Mouse (Mus musculus) CH12.LX (cell line): ENCODE measurements around the gene Rhoq. TPM values are rescaled to one million over a fixed set of nuclear protein-coding genes. Genes with fewer than 3 reads are reported as not detected.

Source experiments
- DNase-seq: peaks from one replicate; pipeline ENCODE4 v3.0.0-alpha.2; 2013; ENCODE audit errors: extremely low read depth
- H3K27ac ChIP-seq: 2 replicates; pipeline ENCODE4 v1.5.1; 2012; ENCODE audit warnings: low read depth, mild to moderate bottlenecking, control low read depth, moderate library complexity; ENCODE audit not compliant: insufficient read depth
- H3K27me3 ChIP-seq: replicated peaks from 2 replicates; pipeline ENCODE3; 2012; ENCODE audit warnings: inconsistent platforms
- H3K36me3 ChIP-seq, 2 experiments: replicated peaks in 1 of 2; 2 replicates each; pipeline versions ENCODE3 to v1.6.1; 2012; ENCODE audit warnings: inconsistent platforms in 1 of 2, low read length in 1 of 2, mild to moderate bottlenecking in 1 of 2, mixed read lengths in 1 of 2, moderate library complexity in 1 of 2; ENCODE audit not compliant: control insufficient read depth in 1 of 2, insufficient read depth in 1 of 2
- H3K4me1 ChIP-seq, 2 experiments: 2 replicates each; pipeline ENCODE4 v1.6.1; 2012; ENCODE audit warnings: inconsistent platforms in 1 of 2, moderate library complexity in 1 of 2; ENCODE audit not compliant: insufficient read depth in 2 of 2, control insufficient read depth in 1 of 2
- H3K4me2 ChIP-seq: 2 replicates; pipeline ENCODE4 v1.6.1; 2012; ENCODE audit warnings: low read depth, mild to moderate bottlenecking, control low read depth; ENCODE audit not compliant: poor library complexity, insufficient read depth, severe bottlenecking
- H3K4me3 ChIP-seq, 3 experiments: fragments of 150-350 bp in 1 of 3; sonication (generic) in 1 of 3; replicated peaks in 1 of 3; 2 replicates each; pipeline versions ENCODE3 to v1.5.1; 2011 to 2012; ENCODE audit warnings: low read depth in 2 of 3, low read length in 2 of 3, mild to moderate bottlenecking in 2 of 3, moderate library complexity in 2 of 3, control low read depth in 1 of 3, improper control_type of control experiment in 1 of 3, inconsistent platforms in 1 of 3, mixed read lengths in 1 of 3; ENCODE audit not compliant: poor library complexity in 1 of 3
- H3K79me2 ChIP-seq: replicated peaks from 2 replicates; pipeline ENCODE4 v1.6.1; 2012; ENCODE audit warnings: mild to moderate bottlenecking, moderate library complexity; ENCODE audit not compliant: control insufficient read depth, poor library complexity, insufficient read depth, severe bottlenecking; ENCODE audit errors: extremely low read depth
- H3K9ac ChIP-seq: 2 replicates; pipeline ENCODE4 v1.6.1; 2012; ENCODE audit warnings: low read depth, mild to moderate bottlenecking, control low read depth, moderate library complexity; ENCODE audit not compliant: insufficient read depth
- H3K9me3 ChIP-seq: replicated peaks from 2 replicates; pipeline ENCODE3; 2012; ENCODE audit warnings: low read length, inconsistent platforms, mixed read lengths
- CHD2 ChIP-seq: IDR thresholded peaks from 2 replicates; pipeline ENCODE4 v1.6.1; 2011; ENCODE audit warnings: low read length, improper control_type of control experiment
- EP300 ChIP-seq: IDR thresholded peaks from 2 replicates; pipeline ENCODE4 v1.6.1; 2011; ENCODE audit warnings: low read length, improper control_type of control experiment
- GABPA ChIP-seq: IDR thresholded peaks from 2 replicates; pipeline ENCODE4 v1.6.1; 2012; ENCODE audit warnings: low read depth, low read length, improper control_type of control experiment, inconsistent platforms; ENCODE audit not compliant: insufficient replicate concordance
- HCFC1 ChIP-seq: IDR thresholded peaks from 2 replicates; pipeline ENCODE4 v1.6.1; 2012; ENCODE audit warnings: low read depth, mild to moderate bottlenecking, inconsistent platforms, low read length, improper control_type of control experiment
- IRF4 ChIP-seq: IDR thresholded peaks from 2 replicates; pipeline ENCODE4 v1.6.1; 2014; ENCODE audit warnings: low read depth, mild to moderate bottlenecking, inconsistent platforms, low read length, improper control_type of control experiment
- MAX ChIP-seq: IDR thresholded peaks from 2 replicates; pipeline ENCODE4 v1.6.1; 2011; ENCODE audit warnings: low read length, improper control_type of control experiment
- MAZ ChIP-seq: IDR thresholded peaks from 2 replicates; pipeline ENCODE4 v1.6.1; 2012; ENCODE audit warnings: low read depth, mild to moderate bottlenecking, inconsistent platforms, low read length, improper control_type of control experiment, moderate library complexity
- MEF2A ChIP-seq: IDR thresholded peaks from 2 replicates; pipeline ENCODE4 v1.6.1; 2014; ENCODE audit warnings: low read depth, mild to moderate bottlenecking, inconsistent platforms, low read length, improper control_type of control experiment, borderline replicate concordance
- MXI1 ChIP-seq: IDR thresholded peaks from 2 replicates; pipeline ENCODE4 v1.6.1; 2011; ENCODE audit warnings: mild to moderate bottlenecking, low read depth, low read length, improper control_type of control experiment
- MYC ChIP-seq: IDR thresholded peaks from 2 replicates; pipeline ENCODE4 v1.6.1; 2011; ENCODE audit warnings: low read depth, mild to moderate bottlenecking, improper control_type of control experiment, low read length
- SMC3 ChIP-seq: IDR thresholded peaks from 2 replicates; pipeline ENCODE4 v1.6.1; 2011; ENCODE audit warnings: low read depth, low read length, improper control_type of control experiment
- TBP ChIP-seq: conservative IDR thresholded peaks from 2 replicates; pipeline ENCODE4 v1.6.1; 2011; ENCODE audit warnings: low read depth, low read length, improper control_type of control experiment
- USF1 ChIP-seq: IDR thresholded peaks from 2 replicates; pipeline ENCODE4 v1.6.1; 2014; ENCODE audit warnings: low read depth, mild to moderate bottlenecking, inconsistent platforms, low read length, improper control_type of control experiment
- ZC3H11A ChIP-seq: IDR thresholded peaks from 2 replicates; pipeline ENCODE4 v1.6.1; 2012; ENCODE audit warnings: low read depth, mild to moderate bottlenecking, inconsistent platforms, low read length, improper control_type of control experiment
- ZKSCAN1 ChIP-seq: IDR thresholded peaks from 2 replicates; pipeline ENCODE4 v1.6.1; 2012; ENCODE audit warnings: low read depth, inconsistent platforms, low read length, improper control_type of control experiment, borderline replicate concordance
- ZMIZ1 ChIP-seq: IDR thresholded peaks from 2 replicates; pipeline ENCODE4 v1.6.1; 2012; ENCODE audit warnings: low read depth, mild to moderate bottlenecking, inconsistent platforms, low read length, improper control_type of control experiment
- dilution Hi-C: fragments of 300-500 bp; cut with MboI; formaldehyde crosslinking; loops from 2 replicates; pipeline ENCODE4 v1.14.3; 2020; ENCODE audit warnings: low sequenced_read_pairs; ENCODE audit not compliant: extremely low pct_unique_long_range_greater_than_20kb, extremely low pct_ligation_motif_present
- in situ Hi-C: fragments of 300-500 bp; cut with MboI; formaldehyde crosslinking; loops from 3 replicates; pipeline ENCODE4 v1.14.3; 2019; ENCODE audit warnings: low sequenced_read_pairs, low pct_ligation_motif_present, low pct_unique_long_range_greater_than_20kb, mixed read lengths
- polyA plus RNA-seq: library from polyadenylated mRNA; unstranded; fragments of >175 nt; gene quantifications from 2 replicates; pipeline ENCODE4 v1.2.1, GENCODE M21; 2012; ENCODE audit warnings: low read depth; ENCODE audit not compliant: insufficient read length
- total RNA-seq, 2 experiments: library from RNA; depleted of rRNA; stranded (reverse); fragments of 300-350 nt in 1 of 2; fragments of >200 nt in 1 of 2; gene quantifications; 2 replicates each; pipeline ENCODE4 v1.2.3; 2012 to 2014

The Rhoq gene
- total and polyA plus RNA-seq, 3 experiments, result 18.8 to 24.4 (median 23.2) TPM

DNA sequence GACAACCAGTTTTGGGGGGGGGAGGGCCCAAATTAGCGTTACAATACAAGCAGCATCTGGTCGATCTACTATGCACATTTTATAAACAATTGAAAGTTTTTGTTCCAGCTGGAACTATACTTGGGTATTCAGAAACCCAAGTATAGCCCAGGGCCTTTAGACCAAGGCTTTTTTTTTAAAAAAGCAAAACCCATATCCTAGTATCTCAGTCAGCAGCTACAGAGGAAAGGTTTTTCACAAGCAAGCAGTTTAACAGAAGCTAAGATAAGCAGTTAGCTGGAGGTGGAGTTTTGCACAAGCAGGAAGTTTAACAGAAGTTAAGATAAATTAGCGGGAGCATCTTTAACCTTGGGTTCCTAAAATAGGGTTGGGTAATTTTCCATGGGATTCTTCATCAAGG lies 36.0 kb upstream of the Rhoq start:
- Histone ChIP-seq H3K4me3 (no peak overlapping the region), H3K79me2 (no peaks in the 10 kb centered on the region), H3K4me2 (no peak overlapping the region), H3K27me3 (no peaks in the 10 kb centered on the region), H3K9ac (no peak overlapping the region), H3K27ac (no peak overlapping the region), H3K4me1 (peaks cover 0 to 3% of the 10 kb centered on the region in 2 experiments; a peak in 1 of 4 replicates), H3K36me3 (no peaks in the 10 kb centered on the region)
- dilution Hi-C loops, result no loop called here
- no peak for DNase-seq
- in situ Hi-C loops, result no loop called here
- TF ChIP-seq USF1 (no peak), TBP (no peak), IRF4 (no peak), MAZ (no peak), EP300 (no peak), GABPA (no peak), ZC3H11A (no peak), CHD2 (no peak)
- TF ChIP-seq, all 38 proteins: peak for 0
- peaks cover 4% of the 10 kb centered on the region for H3K9me3 ChIP-seq

- Histone ChIP-seq H3K4me1 (peaks cover 0 to 14% of the 10 kb centered on the region in 2 experiments; a peak in 2 of 4 replicates), H3K27me3 (no peaks in the 10 kb centered on the region), H3K36me3 (no peaks in the 10 kb centered on the region)
- no peak for DNase-seq
- no peak for TF ChIP-seq ZMIZ1
- no peak for TF ChIP-seq SMC3
- no peak for TF ChIP-seq HCFC1
- no peak for TF ChIP-seq ZKSCAN1
- no peak for TF ChIP-seq MAX
- no peak for TF ChIP-seq MXI1
- no peak for TF ChIP-seq USF1
- no peak for TF ChIP-seq MEF2A
- no peak for TF ChIP-seq MYC
- TF ChIP-seq, all 38 proteins: peak for 0
- Histone ChIP-seq H3K9ac (no peak overlapping the region), H3K4me3 (no peak overlapping the region), H3K4me2 (no peak overlapping the region), H3K9me3 (peaks cover 4% of the 10 kb centered on the region), H3K27ac (no peak overlapping the region), H3K79me2 (no peaks in the 10 kb centered on the region)
- in situ Hi-C loops (no loop called here), dilution Hi-C loops (no loop called here)
Measured at GRCm38 (mm10) chr17:86929355-86929754, 33.5 kb upstream of the Rhoq start.
